Mouse (Mus musculus) monocyte, adult 2 months (primary cell): ENCODE results near the gene Pofut2.

Experiments used
- DNase-seq, 2 experiments: peaks; one replicate each; pipeline ENCODE4 v3.0.0; 2022; ENCODE audit warnings: low spot score in 2 of 2, low read depth in 1 of 2

The Pofut2 gene

DNA sequence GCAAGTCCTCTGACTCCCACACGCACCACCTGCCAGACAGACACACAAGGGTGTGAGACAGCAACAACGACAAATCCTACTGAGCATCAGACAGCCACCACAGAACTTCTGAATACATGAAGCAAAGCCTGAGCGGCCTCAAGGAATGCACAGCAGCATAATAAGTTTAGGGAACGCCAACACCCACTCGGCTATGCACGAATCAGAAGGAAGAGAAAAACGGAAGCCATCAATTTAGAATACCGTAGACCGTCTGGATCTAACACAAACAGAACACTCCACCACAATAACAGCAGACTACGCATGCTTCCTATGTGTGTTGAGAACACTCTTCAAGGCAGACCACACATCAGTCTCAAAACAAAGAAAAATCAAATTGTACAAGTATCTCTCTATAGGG, 50.0 kb downstream of the Pofut2 start:
- no peak for DNase-seq

DNA sequence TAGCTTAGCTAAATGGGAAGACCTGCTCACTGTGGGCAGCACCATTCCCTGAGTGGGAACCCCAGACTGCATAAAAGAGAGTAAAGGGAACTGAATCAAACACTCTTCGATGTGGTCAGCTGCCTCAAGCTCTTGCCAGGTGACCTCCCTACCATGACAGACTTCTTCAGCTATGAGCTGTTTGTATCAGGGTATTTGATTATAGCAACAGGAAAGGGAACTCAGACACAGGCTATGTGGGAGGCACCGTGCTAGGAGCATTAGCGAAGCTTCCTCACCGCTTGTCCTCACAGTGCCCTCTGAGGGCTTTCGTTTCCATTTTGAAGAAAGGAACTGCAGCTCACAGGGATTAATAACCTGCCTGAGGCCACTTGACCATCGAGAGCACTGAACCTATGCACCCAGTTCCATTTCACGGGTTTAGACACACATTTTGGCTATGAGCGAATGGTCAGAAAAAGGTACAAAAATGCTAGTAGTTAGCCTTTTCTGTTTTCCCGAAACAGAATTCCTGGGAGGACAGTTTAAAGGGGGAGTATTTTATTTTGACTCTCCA, 55.8 kb downstream of the Pofut2 start:
- no peak for DNase-seq

- no peak for DNase-seq
Measured at GRCm38 (mm10) chr10:77315682-77316081, 56.7 kb downstream of the Pofut2 start.
